Mouse (Mus musculus): ENCODE measurements around the gene D10Wsu102e.

DNA sequence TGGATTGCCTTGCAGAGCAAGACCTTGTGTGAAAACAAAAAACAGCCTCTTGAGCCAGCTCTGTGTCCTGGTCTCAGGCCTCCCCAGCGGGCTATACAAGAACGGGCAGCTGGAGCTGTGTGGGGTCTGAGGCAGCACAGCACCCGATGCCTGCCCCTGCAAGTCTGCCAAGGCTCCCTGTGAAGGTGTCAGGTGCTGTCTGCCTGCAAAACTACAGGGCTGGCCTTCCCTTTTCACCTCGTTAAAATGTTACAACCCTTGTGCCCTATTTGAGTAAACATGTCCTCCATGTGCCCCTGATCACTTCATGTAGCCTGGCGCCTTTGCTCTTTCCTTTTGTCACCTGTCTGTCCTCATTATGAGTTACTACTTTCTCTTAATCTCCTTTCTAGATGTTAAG is 8.9 kb downstream of the D10Wsu102e start:
- TF ChIP-seq EP300 (optimal IDR thresholded peaks at IDR 0.05) = no peak
- TF ChIP-seq CTCF (IDR thresholded peaks at IDR 0.05; ENCODE audit: low read depth) = no peak
